Mouse (Mus musculus) adipocyte (in vitro differentiated cells): ENCODE data around the gene Palm.

Source experiments
- DNase-seq: peaks from one replicate; pipeline ENCODE4 v3.0.0-alpha.2; 2016; ENCODE audit warnings: low spot score

Palm gene

GRCm38 (mm10) chr10:79831583-79831982 lies 38.2 kb downstream of the Palm start:
- DNase-seq = peak; percentile 25

DNA sequence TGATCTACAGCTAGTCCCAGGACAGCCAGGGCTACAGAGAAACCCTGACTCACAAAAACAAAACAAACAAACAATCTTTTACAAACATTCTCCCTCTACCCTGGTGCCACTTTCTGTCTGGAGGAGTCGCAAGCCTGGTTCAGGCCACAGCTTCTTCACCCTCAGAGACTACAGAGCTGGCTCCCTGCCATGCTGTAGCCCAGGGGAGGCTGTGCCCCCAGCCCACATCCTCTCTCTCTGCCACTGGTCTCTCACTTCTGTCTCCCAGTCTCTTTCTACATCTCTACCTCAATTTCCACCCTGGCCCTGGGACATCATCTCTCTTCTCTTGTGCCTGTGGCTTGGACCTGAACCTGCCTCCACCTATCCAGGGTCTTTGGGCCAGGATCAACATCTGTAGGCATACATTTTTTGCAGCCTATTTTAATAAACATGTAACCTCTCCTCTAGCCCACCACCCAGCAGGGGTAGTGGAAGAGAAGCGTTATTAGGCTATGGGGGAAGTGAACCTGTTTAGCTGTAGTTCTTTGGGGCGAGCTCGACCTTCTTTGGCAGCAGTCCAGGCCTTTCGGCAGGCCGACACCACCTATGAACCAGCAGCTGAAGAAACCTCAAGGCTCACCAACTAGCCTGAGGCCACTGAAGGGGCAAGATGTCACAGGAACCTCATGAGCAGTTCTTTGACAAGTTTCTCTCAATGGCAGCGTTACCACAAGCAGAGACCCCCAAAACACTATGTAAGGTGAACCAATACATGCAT lies 38.8 kb downstream of the Palm start:
- no peak for DNase-seq

DNA sequence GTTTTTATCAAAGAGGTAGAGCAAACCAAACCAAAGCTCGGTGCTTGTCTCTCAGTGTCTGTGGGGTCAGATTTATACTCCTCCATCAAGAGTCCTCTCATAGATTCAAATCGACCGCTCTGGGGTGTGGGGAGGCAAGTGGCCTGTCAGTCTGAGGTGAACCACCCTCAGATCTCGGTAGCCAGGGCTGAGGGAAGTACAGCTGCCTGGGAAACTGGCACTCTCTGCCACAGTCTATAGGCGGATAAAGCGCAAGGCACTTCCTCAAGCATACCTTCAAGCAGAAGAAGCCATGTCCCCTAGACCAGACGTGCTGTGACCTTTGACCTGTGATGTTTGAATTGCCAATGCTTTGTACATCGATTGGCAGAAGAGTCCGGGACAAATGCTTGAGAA lies 39.4 kb downstream of the Palm start:
- DNase-seq = no peak

GRCm38 (mm10) chr10:79834769-79835398 lies 41.5 kb downstream of the Palm start:
- peak; percentile 81 for DNase-seq

DNA sequence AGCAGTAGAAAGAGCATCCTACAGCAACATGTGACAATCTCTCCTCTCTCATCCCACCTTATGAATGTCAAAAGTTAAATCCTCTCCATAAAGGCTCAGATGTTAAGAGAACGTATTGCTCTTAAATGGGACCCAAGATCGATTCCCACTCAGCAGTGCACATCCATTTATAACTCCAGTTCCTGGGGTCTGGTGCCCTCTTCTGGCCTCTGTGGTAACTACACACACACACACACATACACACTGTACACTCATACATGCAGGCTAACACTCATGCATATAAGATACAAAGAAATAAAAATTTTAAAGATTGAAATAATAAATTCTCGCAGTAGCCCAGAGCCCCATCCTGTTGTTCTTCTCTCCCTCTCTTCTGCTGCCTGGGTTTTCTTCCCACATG lies 43.5 kb downstream of the Palm start:
- DNase-seq = no peak

DNA sequence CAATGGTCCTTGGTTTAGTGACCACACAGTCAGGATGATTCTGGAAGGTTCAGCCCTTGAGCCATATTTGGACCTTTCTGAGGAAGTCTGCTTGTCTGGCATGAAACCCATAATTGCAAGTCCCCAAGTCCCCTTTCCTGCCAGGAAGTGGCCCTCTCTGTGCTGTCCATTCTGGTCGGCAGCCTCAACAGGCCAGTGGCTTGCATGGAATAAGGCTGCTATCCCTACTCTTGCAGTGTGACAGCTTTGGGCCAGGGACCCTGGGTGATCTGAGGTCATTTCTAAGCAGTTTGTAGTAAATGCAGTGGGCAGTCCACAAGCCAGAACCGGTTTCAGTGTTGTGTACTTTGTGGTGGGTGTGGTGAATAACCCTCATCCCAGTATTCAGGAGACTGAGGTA lies 44.8 kb downstream of the Palm start:
- peak; percentile 17 for DNase-seq

DNA sequence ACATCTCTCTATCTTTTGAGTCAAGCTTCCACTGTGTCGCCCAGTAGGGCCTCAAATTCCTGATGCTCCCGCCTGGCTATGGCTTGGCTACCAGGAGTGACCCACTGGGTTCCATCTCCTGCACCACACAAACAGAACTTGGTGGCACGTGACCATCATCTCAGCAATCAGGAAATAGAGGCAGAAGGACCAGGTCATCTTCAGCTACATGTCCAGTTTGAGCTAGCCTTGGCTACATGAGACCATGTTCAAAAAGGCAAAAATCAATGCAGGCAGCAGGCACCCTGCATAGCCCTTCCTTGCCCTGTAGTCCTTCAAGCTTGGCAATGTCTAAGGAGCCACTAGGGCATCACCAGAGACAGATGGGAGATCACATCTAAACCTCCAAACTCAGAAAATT lies 46.7 kb downstream of the Palm start:
- DNase-seq = no peak

- DNase-seq = peak; percentile 83
Observed at GRCm38 (mm10) chr10:79840644-79841551, 47.5 kb downstream of the Palm start.

- no peak for DNase-seq
Observed at GRCm38 (mm10) chr10:79842322-79842721, 49.0 kb downstream of the Palm start.

- DNase-seq = no peak
Observed at GRCm38 (mm10) chr10:79843476-79843875, 50.1 kb downstream of the Palm start.

DNA sequence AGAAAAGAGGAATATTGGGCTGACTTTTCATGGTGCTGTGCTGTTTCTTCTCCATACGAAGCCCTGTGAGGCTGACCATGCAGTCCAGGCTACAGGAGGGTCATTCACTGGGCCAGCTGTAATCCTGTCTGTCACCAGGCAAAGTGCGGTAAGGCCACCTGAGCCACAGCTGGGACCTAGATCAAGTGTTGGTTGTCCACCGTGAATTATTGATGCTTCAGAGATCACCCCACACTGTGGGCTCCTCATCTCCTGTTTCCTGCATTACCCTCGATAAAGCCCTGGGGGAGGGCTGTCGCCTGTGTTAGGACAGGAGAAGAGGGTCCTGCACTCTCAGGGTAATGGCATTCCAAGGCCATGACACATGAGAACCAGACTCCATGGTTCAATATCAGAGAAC lies 53.2 kb downstream of the Palm start:
- DNase-seq = no peak

DNA sequence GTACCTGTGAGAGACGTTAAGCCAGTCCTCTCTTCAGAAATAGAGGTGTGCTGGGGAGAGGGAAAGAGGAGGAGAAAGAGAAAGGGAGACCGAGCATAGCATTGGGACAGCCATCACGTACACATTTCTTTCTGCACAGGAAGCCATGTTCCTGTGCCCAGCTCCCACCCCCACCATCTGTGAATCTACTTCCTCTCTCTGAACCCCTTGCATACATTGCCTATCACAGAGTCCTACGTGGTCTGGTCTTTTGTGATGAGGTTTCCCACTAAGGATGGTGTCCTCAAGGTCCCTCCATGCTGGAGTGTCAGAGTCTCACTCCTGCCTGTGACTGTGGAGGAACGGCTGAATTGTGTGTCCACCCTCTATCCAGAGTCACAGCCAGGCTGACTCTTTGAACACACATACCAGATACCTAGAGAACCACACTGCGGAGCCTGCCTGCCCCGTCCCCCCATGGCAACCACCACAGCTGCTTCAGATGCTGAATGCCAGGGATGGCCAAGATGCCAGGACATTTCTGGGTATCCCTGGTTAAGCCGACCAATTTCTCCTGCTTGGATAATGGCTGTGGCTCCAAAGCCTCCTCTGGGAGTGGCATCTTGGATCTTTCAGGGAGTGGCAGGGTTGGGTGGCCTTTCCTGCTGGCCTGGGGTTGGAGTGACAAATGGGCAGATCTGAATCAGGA lies 56.7 kb downstream of the Palm start:
- DNase-seq = no peak

DNA sequence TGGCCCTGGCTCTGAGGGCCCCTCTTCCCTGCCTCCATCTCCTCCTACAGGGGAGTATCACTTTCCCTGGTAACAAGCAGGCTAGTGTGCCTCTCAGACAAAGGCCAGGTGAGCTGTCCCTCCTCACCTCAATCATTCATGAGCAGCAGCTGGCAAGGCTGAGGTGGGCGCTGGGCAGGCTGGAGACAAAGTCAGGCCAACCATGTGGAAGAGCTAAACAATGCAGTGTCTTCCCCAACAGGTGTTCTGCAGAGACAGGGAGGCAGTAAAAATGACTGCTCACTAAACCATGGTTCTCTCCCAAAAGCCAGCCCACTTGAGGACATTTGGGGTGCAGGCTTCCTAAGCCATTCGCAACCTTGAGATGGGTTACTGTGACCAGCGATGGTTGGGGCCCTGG lies 58.3 kb downstream of the Palm start:
- no peak for DNase-seq

DNA sequence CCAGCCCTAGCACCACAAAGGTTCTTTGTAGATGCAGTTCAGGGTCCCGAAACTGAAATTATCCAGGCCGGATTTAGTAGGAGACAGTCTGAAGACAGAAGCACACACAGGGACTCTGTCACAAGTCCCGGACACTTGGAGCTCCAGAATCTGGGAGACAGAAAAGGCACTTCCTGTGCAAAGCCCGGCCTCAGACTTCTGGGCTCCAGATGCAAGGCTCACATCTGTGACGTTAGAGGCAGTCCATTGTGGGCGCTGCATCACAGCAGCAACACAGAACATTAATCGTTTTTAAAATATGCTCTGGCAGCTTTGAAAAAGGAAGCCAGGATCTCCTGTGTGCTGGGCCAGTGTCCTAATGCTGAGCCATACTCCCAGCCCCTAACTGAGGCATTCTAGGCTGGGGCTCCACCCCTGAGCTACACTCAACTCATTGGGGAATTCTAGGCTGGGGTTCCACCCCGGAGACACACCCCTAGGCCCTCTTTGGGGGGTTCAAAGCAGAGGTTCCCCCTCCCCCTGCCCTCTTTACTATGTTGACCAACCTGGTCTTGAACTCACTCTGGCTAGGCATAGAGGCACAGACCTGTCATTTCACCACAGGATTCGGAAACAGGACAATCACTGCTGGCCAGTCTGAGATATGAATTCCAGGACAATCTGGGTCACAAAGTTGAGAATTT lies 58.9 kb downstream of the Palm start:
- no peak for DNase-seq

DNA sequence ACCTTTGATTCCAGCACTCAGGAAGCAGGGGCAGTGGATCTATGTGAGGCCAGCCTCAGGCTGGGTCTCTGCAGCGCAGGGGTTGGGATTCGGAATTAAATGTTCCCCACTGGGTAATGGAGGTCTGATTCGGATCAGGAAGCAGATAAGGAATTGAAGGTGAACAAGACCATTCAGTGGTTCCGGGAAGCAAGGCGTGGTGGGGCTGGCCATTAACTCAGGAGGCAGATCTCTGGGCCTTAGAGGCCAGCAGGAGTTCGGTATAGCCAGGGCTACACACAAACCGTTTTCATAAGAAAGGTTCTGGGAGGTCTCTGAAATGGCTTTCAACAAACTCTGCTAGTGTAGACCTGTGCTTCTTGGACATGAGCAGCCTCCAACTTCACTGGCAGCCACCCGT lies 59.5 kb downstream of the Palm start:
- no peak for DNase-seq

GRCm38 (mm10) chr10:79853392-79853791 lies 60.0 kb downstream of the Palm start:
- DNase-seq = peak; percentile 91

GRCm38 (mm10) chr10:79853860-79854795 lies 60.8 kb downstream of the Palm start, which contains the start of gene Ptbp1:
Gene Ptbp1 (plus strand): TSS chr10:79854427.
- peak; percentile 100 for DNase-seq

DNA sequence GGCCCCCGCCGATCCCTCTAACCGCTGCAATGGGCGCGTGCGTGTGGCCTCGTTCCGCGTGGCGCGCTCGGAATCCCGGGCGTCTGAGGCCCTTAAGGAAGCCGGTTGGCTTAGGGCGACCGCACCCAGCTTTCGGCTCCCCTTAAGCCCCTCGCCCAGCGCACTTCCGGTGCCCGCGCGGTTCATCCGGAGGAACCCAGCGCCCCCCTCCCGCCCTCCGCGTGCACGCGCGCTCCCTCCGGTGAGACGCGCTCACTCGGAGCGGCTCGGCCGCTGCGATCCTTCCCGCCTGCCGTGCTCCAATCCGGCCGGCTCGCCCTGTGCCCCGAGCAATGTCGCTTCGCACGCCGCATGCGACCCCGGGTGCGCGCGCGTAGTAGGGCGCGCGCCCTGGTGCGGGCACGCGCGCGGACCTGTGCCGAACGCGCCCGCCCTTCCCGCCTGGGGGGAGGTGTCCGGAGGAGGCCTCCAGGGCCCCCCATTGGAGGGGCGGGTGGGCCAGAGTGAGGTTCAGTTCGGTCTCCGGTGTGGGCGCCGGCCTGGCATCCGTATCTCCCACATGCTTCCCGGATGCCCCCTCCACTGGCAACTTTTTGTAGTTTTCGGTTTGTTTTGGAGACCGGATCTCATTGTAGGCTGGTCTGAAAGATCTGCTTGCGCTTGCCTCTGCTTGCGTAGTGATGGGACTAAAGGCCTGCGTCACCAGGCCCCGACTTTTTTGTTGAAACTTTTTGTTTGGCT lies 61.6 kb downstream of the Palm start:
- DNase-seq = peak; percentile 64

- peak; percentile 38 for DNase-seq
Observed at GRCm38 (mm10) chr10:79855558-79856184, 62.3 kb downstream of the Palm start.
